Mouse (Mus musculus) hindbrain, embryonic 10.5 days (tissue): ENCODE measurements around the gene Rabep2. TPM values are rescaled to one million over a fixed set of nuclear protein-coding genes. Genes with fewer than 3 reads are reported as not detected.

Experiments
- DNase-seq: peaks from one replicate; pipeline ENCODE4 v3.0.0-alpha.2; 2017; ENCODE audit warnings: low spot score
- H3K27ac ChIP-seq: fragments of 300-500 bp; sonication (generic); 2 replicates; pipeline ENCODE4 v1.5.1; 2016; ENCODE audit warnings: mild to moderate bottlenecking, moderate library complexity
- H3K27me3 ChIP-seq: fragments of 300-500 bp; sonication (generic); 2 replicates; pipeline ENCODE4 v1.6.1; 2016; ENCODE audit warnings: mild to moderate bottlenecking; ENCODE audit not compliant: poor library complexity, insufficient read depth, severe bottlenecking
- H3K36me3 ChIP-seq: fragments of 300-500 bp; sonication (generic); 2 replicates; pipeline ENCODE4 v1.6.1; 2016; ENCODE audit warnings: mild to moderate bottlenecking, moderate library complexity
- H3K4me1 ChIP-seq: fragments of 300-500 bp; sonication (generic); replicated peaks from 2 replicates; pipeline ENCODE4 v1.6.1; 2016; ENCODE audit warnings: mild to moderate bottlenecking
- H3K4me3 ChIP-seq: fragments of 300-500 bp; sonication (generic); 2 replicates; pipeline ENCODE4 v1.5.1; 2016; ENCODE audit warnings: mild to moderate bottlenecking, moderate library complexity
- H3K9me3 ChIP-seq: fragments of 300-500 bp; sonication (generic); 2 replicates; pipeline ENCODE4 v1.6.1; 2016; ENCODE audit warnings: mild to moderate bottlenecking, moderate library complexity
- WGBS: fragments of 180-500 bp; shearing (Covaris S2); methylation state at CpG from one replicate; pipeline ENCODE4 v1.1.7; 2016; 5-methylcytosine and 5-hydroxymethylcytosine counted together
- polyA plus RNA-seq: library from polyadenylated mRNA; unstranded; fragments of >200 nt; fragmentation: Nextera tagmentation; extraction: Ambion mirVana; gene quantifications from 2 replicates; pipeline ENCODE4 v1.2.1, GENCODE M21; 2016

Rabep2 gene
- polyA plus RNA-seq, 1 experiment from 2014 or later: 28.8 TPM

GRCm38 (mm10) chr7:126467834-126468627, 39.5 kb downstream of the Rabep2 start:
- Histone ChIP-seq H3K27me3 (no peaks in the 10 kb centered on the region), H3K4me3 (no peak overlapping the region), H3K4me1 (peaks cover 32% of the 10 kb centered on the region), H3K9me3 (no peaks in the 10 kb centered on the region), H3K27ac (no peak overlapping the region), H3K36me3 (peaks cover 77% of the 10 kb centered on the region)
- DNase-seq: no peak
- 92% methylated on average over 18 of the region's 18 CpGs for WGBS

DNA sequence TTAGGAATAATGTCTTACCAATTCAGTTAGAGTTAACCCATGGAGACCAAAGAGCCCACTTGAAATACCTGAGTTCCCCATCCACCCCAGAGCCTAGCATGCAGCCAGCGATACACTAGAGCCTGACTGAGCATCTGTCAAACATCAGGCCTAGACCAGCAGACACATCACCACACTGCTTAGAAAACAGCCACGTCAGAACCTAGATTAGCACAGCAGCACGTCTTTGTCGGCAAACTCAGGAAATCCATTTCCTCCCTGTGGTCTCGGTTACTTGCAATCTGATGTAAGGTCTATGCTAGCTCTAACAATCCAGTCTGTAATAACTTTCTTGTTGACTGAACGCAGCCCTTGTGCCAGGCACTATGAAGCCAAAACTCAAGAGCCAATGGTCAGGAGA, 41.5 kb downstream of the Rabep2 start:
- peaks cover 81% of the 10 kb centered on the region for H3K36me3 ChIP-seq
- H3K27me3 ChIP-seq: no peaks in the 10 kb centered on the region
- peaks cover 28% of the 10 kb centered on the region for H3K4me1 ChIP-seq
- H3K27ac ChIP-seq: no peak overlapping the region
- 90% methylated on average over 6 of the region's 6 CpGs for WGBS
- H3K4me3 ChIP-seq: no peak overlapping the region
- no peak for DNase-seq
- H3K9me3 ChIP-seq: no peaks in the 10 kb centered on the region

GRCm38 (mm10) chr7:126471361-126471760, 42.8 kb downstream of the Rabep2 start:
- 90% methylated on average over 5 of the region's 5 CpGs for WGBS
- Histone ChIP-seq H3K4me1 (peaks cover 27% of the 10 kb centered on the region), H3K36me3 (peaks cover 71% of the 10 kb centered on the region)

DNA sequence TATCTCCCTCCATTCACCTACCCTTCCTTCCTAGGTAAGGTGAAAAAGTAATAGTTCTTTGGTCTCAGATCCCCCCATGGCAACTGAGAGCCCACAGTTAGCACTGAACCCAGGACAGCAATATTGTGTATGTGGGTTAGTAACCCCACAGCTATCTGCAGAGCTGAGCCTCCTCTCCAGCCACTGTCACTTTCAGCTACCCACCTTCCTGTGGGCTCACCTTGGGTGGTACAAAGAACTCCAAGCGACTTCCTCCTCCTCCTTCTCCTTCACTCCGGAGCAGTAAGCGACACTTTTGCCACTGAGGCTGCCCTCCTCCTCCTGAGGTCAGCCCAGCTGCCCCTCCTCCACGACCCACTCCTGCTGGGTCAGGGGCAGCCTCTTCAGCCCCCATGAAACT, 43.3 kb downstream of the Rabep2 start:
- Histone ChIP-seq H3K36me3 (peaks cover 66% of the 10 kb centered on the region), H3K4me3 (no peak overlapping the region), H3K27me3 (no peaks in the 10 kb centered on the region), H3K27ac (no peak overlapping the region), H3K4me1 (peaks cover 26% of the 10 kb centered on the region), H3K9me3 (no peaks in the 10 kb centered on the region)
- DNase-seq: no peak
- 81% methylated on average over 4 of the region's 4 CpGs for WGBS

More at GRCm38 (mm10) chr7:126471361-126471760, 42.8 kb downstream of the Rabep2 start:
- Histone ChIP-seq H3K27ac (no peak overlapping the region), H3K27me3 (no peaks in the 10 kb centered on the region), H3K4me3 (no peak overlapping the region), H3K9me3 (no peaks in the 10 kb centered on the region)
- no peak for DNase-seq

GRCm38 (mm10) chr7:126472306-126472705, 43.7 kb downstream of the Rabep2 start:
- Histone ChIP-seq H3K4me3 (no peak overlapping the region), H3K9me3 (no peaks in the 10 kb centered on the region), H3K27me3 (no peaks in the 10 kb centered on the region), H3K27ac (no peak overlapping the region), H3K4me1 (peaks cover 26% of the 10 kb centered on the region), H3K36me3 (peaks cover 61% of the 10 kb centered on the region)
- no peak for DNase-seq
- WGBS: 90% methylated on average over 13 of the region's 13 CpGs

DNA sequence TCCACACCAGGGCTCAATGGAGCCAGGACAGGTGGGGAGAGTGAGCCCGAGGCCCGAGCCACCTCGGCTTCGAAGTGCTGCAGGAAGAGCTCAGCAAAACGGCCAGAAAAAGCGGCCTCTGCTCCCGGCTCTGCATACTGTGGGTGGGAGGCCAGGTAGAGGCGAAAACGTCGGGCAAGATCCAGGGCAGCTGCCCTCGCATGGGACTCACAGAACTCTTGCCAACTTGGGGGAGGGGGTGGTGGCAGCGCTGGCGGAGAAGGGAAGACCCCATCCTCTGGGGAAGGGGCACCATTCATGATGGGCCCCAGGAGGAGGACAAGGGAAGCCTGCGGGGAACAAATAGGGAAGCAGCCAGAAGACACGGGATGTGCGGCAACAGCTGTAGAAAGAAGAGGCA, 44.2 kb downstream of the Rabep2 start:
- no peaks in the 10 kb centered on the region for H3K27me3 ChIP-seq
- H3K36me3 ChIP-seq: peaks cover 57% of the 10 kb centered on the region
- no peak overlapping the region for H3K27ac ChIP-seq
- H3K4me3 ChIP-seq: no peak overlapping the region
- no peak for DNase-seq
- peaks cover 26% of the 10 kb centered on the region for H3K4me1 ChIP-seq
- H3K9me3 ChIP-seq: no peaks in the 10 kb centered on the region
- whole genome bisulfite sequencing: 94% methylated on average over 16 of the region's 16 CpGs

GRCm38 (mm10) chr7:126473470-126474086, 45.0 kb downstream of the Rabep2 start:
- Histone ChIP-seq H3K27me3 (no peaks in the 10 kb centered on the region), H3K9me3 (no peaks in the 10 kb centered on the region), H3K4me3 (peak overlapping the region; percentile 94), H3K27ac (no peak overlapping the region), H3K4me1 (peaks cover 26% of the 10 kb centered on the region), H3K36me3 (peaks cover 49% of the 10 kb centered on the region)
- DNase-seq: no peak
- WGBS: 92% methylated on average over 9 of the region's 9 CpGs

DNA sequence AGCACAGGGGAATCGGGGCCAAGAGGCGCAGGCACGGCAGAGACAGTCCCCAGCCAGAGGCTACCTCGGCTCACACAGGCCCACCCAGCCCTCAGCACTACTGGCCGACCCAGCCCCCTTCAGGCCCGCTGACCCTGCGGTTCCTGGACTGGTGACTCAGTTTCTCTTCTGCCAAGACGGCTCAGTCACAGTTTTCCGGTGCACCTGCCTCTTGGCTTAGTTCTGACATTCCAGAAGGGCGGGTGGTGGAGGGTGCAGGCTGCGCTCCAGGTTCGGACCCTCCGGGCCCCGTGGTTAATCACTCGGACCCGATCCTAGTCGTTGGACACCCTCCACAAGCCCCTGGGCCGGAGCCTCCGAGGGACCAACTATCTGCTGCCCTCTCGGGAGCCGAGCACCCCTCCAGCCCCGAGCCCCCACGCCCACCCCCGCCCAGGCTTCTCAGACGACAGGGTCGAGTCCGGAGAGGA, 46.0 kb downstream of the Rabep2 start:
- no peak for DNase-seq
- Histone ChIP-seq H3K4me1 (peaks cover 26% of the 10 kb centered on the region), H3K27me3 (no peaks in the 10 kb centered on the region), H3K36me3 (peaks cover 39% of the 10 kb centered on the region), H3K9me3 (no peaks in the 10 kb centered on the region), H3K4me3 (peak overlapping the region; percentile 94), H3K27ac (peak overlapping the region; percentile 91)
- WGBS: 2% methylated on average over 27 of the region's 27 CpGs

- H3K27ac ChIP-seq: peak within 1 kb of the TSS; percentile 91
- peak; percentile 91 for DNase-seq
- peaks cover 34% of the 10 kb centered on the region for H3K36me3 ChIP-seq
- peaks cover 26% of the 10 kb centered on the region for H3K4me1 ChIP-seq
- H3K4me3 ChIP-seq: peak within 1 kb of the TSS; percentile 94
- no peaks in the 10 kb centered on the region for H3K9me3 ChIP-seq
- under 1% methylated on average over 53 of the region's 53 CpGs for WGBS
- no peaks in the 10 kb centered on the region for H3K27me3 ChIP-seq
Measured at GRCm38 (mm10) chr7:126474993-126475581, 46.5 kb downstream of the Rabep2 start, which contains the start of gene Sh2b1. TSS of gene Sh2b1 (minus strand) at chr7:126475424.

GRCm38 (mm10) chr7:126481699-126482098, 53.1 kb downstream of the Rabep2 start:
- no peak for DNase-seq
- 23% methylated on average over 5 of the region's 5 CpGs for WGBS
- Histone ChIP-seq H3K27me3 (no peaks in the 10 kb centered on the region), H3K4me1 (peaks cover 9% of the 10 kb centered on the region), H3K4me3 (peak overlapping the region; percentile 43), H3K36me3 (no peaks in the 10 kb centered on the region), H3K27ac (no peak overlapping the region), H3K9me3 (no peaks in the 10 kb centered on the region)

GRCm38 (mm10) chr7:126482392-126482871, 53.9 kb downstream of the Rabep2 start:
- Histone ChIP-seq H3K4me3 (peak overlapping the region; percentile 43), H3K36me3 (no peaks in the 10 kb centered on the region), H3K9me3 (no peaks in the 10 kb centered on the region), H3K27ac (peak overlapping the region; percentile 63), H3K4me1 (peaks cover 12% of the 10 kb centered on the region), H3K27me3 (no peaks in the 10 kb centered on the region)
- 2% methylated on average over 23 of the region's 23 CpGs for WGBS
- peak; percentile 89 for DNase-seq

DNA sequence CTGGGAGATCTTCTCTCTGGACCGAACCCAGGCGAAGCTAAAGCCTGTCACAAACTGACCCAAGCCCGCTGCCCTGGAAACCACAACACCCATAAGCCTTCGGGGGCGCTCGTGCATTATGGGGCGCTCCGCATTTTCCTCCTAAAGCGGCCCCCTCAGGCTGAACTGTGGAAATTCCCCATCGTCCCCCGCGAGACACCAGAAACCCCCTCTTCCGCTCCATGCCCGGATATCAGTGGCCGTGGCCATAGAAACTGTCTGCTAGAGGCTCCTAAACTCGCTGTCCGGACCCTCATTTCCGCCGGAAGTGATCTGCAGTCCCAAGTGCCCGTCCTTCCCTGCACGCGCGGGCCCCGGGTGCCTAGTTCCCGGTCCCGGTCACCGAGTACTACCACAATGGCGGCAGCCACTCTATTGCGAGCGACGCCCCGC, 58.5 kb downstream of the Rabep2 start, which contains the start of gene Tufm:
Gene Tufm (plus strand): TSS at position 310 of the 432 bp plus-strand sequence.
- DNase-seq: peak; percentile 98
- WGBS: under 1% methylated on average over 32 of the region's 32 CpGs
- H3K36me3 ChIP-seq: peaks cover 37% of the 10 kb centered on the region
- no peaks in the 10 kb centered on the region for H3K9me3 ChIP-seq
- H3K4me3 ChIP-seq: peak within 1 kb of the TSS; percentile 78
- H3K4me1 ChIP-seq: peaks cover 25% of the 10 kb centered on the region
- no peaks in the 10 kb centered on the region for H3K27me3 ChIP-seq
- peak within 1 kb of the TSS; percentile 86 for H3K27ac ChIP-seq
